Mouse (Mus musculus): ENCODE results near the gene Olfr1145.

Gene Olfr1145

DNA sequence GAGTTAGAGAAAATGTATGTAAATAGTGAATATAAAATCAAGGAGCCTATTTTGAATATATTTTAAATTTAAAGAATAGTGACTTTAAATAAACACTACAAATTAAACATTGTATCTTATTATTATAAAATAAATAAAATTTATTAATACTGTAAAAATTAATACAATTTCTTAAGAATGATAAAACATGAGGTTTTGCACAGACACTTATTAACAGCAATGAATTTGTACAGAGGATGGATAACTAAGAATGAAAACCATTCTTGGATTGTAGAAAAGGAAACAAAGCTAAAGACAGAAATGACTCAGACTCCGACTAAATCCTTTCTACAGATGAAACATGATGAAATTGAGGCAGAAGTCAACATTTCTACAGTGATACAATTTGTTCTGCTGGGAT, at the start of gene Olfr1145:
TSS of gene Olfr1145 (plus strand) at position 301 of the 400 bp plus-strand sequence.
- CTCF ChIA-PET: no interaction called here

DNA sequence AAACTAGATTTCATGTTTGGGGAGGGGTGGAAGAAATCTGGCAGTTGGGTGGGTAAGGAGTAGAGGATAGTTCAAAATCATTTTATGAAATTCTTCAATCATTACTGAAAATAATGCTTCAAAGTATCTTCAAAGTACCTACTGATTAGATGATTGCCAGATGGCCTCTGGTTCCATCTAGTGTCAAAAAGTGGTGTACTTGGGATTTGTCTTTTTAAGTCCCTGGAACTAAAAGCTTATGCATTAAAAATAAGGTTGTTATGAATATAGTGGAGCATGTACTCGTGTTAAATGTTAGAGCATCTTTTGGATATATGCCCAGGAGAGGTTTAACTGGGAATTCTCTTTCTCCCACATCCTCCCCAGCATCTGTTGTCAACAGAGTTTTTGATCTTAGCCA, 33.5 kb upstream of the Olfr1145 start:
- POLR2A ChIA-PET: no interaction called here
- CTCF ChIA-PET: no interaction called here

More for the DNA sequence above, at the start of gene Olfr1145:
- POLR2A ChIA-PET: no interaction called here

DNA sequence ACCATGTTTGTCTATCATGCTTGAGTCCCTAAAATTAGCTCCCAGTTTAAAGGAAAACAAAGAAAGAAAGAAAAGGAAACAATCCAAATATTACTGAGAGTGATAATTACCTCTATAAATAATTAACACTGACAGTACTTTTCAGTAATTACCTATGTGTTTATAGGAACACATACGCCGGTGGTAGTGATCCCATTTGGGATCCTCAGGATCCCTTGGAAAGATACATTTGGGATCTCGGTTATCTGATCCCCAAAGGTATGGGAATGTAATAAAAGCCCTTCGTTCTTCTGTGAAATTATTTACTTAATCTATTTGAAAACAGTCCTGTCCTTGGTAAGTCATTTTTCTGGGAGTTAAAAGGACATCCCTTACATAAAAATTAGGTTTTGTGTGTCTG, 30.4 kb upstream of the Olfr1145 start, which contains the start of gene Olfr152:
TSS of gene Olfr152 (plus strand) at position 301 of the 400 bp plus-strand sequence.
- ChIA-PET CTCF (no interaction called here), POLR2A (no interaction called here)

DNA sequence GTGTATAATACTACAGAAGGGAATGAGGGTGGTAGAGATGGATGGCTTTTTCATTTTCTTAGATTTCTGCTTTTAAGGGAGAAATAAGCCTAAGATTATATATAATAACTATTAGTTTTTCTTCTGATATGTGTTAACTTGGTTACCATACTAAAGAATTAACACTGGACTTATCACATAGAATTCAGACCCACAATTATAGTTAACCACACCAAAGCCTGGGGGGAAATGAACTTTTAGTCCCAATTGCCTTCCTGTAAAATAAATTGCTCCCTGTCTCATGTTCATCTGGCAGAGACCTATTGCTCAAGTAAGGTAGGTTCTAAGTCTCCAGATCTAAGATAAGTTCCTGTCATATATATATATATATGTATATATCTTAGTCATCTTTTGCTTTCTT, 9.3 kb upstream of the Olfr1145 start, which contains the start of gene Olfr1143:
TSS of gene Olfr1143 (plus strand) at position 301 of the 400 bp plus-strand sequence.
- POLR2A ChIA-PET: no interaction called here
- CTCF ChIA-PET: no interaction called here

GRCm38 (mm10) chr2:87830233-87830632, 20.6 kb downstream of the Olfr1145 start, which contains the start of gene Olfr1148:
TSS of gene Olfr1148 (plus strand) at chr2:87830533.
- ChIA-PET CTCF (no interaction called here), POLR2A (no interaction called here)

GRCm38 (mm10) chr2:87843693-87844092, 34.1 kb downstream of the Olfr1145 start, which contains the start of gene Olfr1150-ps1:
TSS of gene Olfr1150-ps1 (plus strand) at chr2:87843993.
- CTCF ChIA-PET: no interaction called here
- POLR2A ChIA-PET: no interaction called here

- CTCF ChIA-PET: no interaction called here
- POLR2A ChIA-PET: no interaction called here
Measured at GRCm38 (mm10) chr2:87855562-87855961, 45.9 kb downstream of the Olfr1145 start, which contains the start of gene Olfr1151. TSS of gene Olfr1151 (plus strand) at chr2:87855862.
